8 mouse cellular contexts compared by ENCODE assay signal in genomic region chr12:84217111-84217507, GRCm38 (mm10). TPM values are rescaled to one million over a fixed set of nuclear protein-coding genes. Genes with fewer than 3 reads are reported as not detected.
DNase-seq lines count a peak whose midpoint lies in the region; ATAC-seq and TF ChIP-seq lines count a peak whose summit lies in the region.

No protein-coding gene starts in this region.

- peak overlapping the region; percentile 90 for H3K4me2 ChIP-seq in heart, postnatal 0 days (ENCODE audit: low read depth, low read length)
- H3K4me2 ChIP-seq in lung, embryonic 16.5 days (ENCODE audit: low read depth, low read length), result peak overlapping the region; percentile 68

- TF ChIP-seq CTCF in heart, postnatal 0 days (IDR thresholded peaks at IDR 0.05; ENCODE audit: low read depth), result no peak

- peaks cover 3% of the 10 kb centered on the region for H3K36me3 ChIP-seq in ES-E14 (ENCODE audit: control insufficient read depth, insufficient read depth, low read length, poor library complexity, severe bottlenecking)
- no peaks in the 10 kb centered on the region for H3K36me3 ChIP-seq in heart, postnatal 0 days (replicated peaks; ENCODE audit: control insufficient read depth, insufficient read depth, low read length)
- H3K36me3 ChIP-seq in lung, embryonic 16.5 days (ENCODE audit: control insufficient read depth, insufficient read depth, low read length), result no peaks in the 10 kb centered on the region

- H3K27me3 ChIP-seq in heart, postnatal 0 days (ENCODE audit: control insufficient read depth, insufficient read depth, low read length), result no peaks in the 10 kb centered on the region
- no peaks in the 10 kb centered on the region for H3K27me3 ChIP-seq in lung, embryonic 16.5 days (ENCODE audit: control insufficient read depth, insufficient read depth, low read depth, low read length)

- peak overlapping the region; percentile 71 to 93 for H3K4me3 ChIP-seq in ES-E14 (ENCODE audit: insufficient read depth in 1 of 2, low read depth in 1 of 2, low read length in 2 of 2, poor library complexity in 1 of 2, severe bottlenecking in 1 of 2)
- H3K4me3 ChIP-seq in heart, postnatal 0 days (ENCODE audit: low read depth, low read length), result peak overlapping the region; percentile 95
- H3K4me3 ChIP-seq in lung, embryonic 16.5 days (ENCODE audit: low read length), result peak overlapping the region; percentile 91

- H3K4me1 ChIP-seq in ES-E14 (ENCODE audit: control insufficient read depth in 2 of 2, insufficient read depth in 2 of 2, low read length in 2 of 2, poor library complexity in 1 of 2), result peaks cover 21 to 39% of the 10 kb centered on the region in 2 experiments
- peaks cover 32% of the 10 kb centered on the region for H3K4me1 ChIP-seq in heart, postnatal 0 days (ENCODE audit: control insufficient read depth, insufficient read depth)
- H3K4me1 ChIP-seq in lung, embryonic 16.5 days (replicated peaks; ENCODE audit: control insufficient read depth, insufficient read depth, low read length), result peaks cover 47% of the 10 kb centered on the region

- in situ Hi-C loops in ES-E14 (cut with MboI; ENCODE audit: low sequenced_read_pairs in 2 of 2, unreplicated experiment in 2 of 2), result no loop called here

- TF ChIP-seq EP300 in heart, postnatal 0 days (IDR thresholded peaks at IDR 0.05; ENCODE audit: low read depth), result no peak

- no peak for ATAC-seq in heart, postnatal 0 days (ENCODE audit: insufficient read depth, low read depth)
- peak; percentile 1; the same call in 1 of the 2 replicates for ATAC-seq in lung, embryonic 16.5 days (ENCODE audit: low read depth)

- no peak overlapping the region; the same call in 1 of the 2 replicates for H3K27ac ChIP-seq in ES-E14 (ENCODE audit: insufficient read depth, low read depth, low read length, poor library complexity, severe bottlenecking)
- H3K27ac ChIP-seq in heart, postnatal 0 days (ENCODE audit: low read depth), result peak overlapping the region; percentile 94
- peak overlapping the region; percentile 98 for H3K27ac ChIP-seq in lung, embryonic 16.5 days (ENCODE audit: low read length)

- DNase-seq in 3T3-L1 (ENCODE audit: low read depth, low spot score), result peak; percentile 65
- DNase-seq in ES-E14 (ENCODE audit: low read depth, low spot score), result no peak
- DNase-seq in heart, postnatal 0 days (ENCODE audit: low spot score), result no peak
- DNase-seq in right cerebral cortex, postnatal 36 days (ENCODE audit: low spot score in 2 of 2), result no peak
- DNase-seq in adrenal gland, adult 2 months, result no peak
- DNase-seq in urinary bladder, postnatal 10 days (ENCODE audit: low spot score), result no peak
- no peak for DNase-seq in urinary bladder, postnatal 25 days (ENCODE audit: low spot score)

- WGBS in heart, postnatal 0 days, result 38% methylated on average over 4 of the region's 4 CpGs
- 20% methylated on average over 4 of the region's 4 CpGs for WGBS in lung, embryonic 16.5 days

- no peak overlapping the region for H3K9ac ChIP-seq in ES-E14 (ENCODE audit: insufficient read depth, low read depth, low read length, poor library complexity, severe bottlenecking)
- peak overlapping the region; percentile 94; the same call in 1 of the 2 replicates for H3K9ac ChIP-seq in heart, postnatal 0 days (replicated peaks; ENCODE audit: low read depth, low read length)
- H3K9ac ChIP-seq in lung, embryonic 16.5 days (ENCODE audit: low read length), result peak overlapping the region; percentile 97

- H3K9me3 ChIP-seq in ES-E14 (ENCODE audit: control insufficient read depth, insufficient read depth, low read depth, low read length), result no peaks in the 10 kb centered on the region
- H3K9me3 ChIP-seq in heart, postnatal 0 days (replicated peaks; ENCODE audit: control insufficient read depth, low read length), result no peaks in the 10 kb centered on the region
- H3K9me3 ChIP-seq in lung, embryonic 16.5 days (ENCODE audit: control insufficient read depth, low read length), result no peaks in the 10 kb centered on the region

TF ChIP-seq in ES-E14, 5 proteins besides CTCF, POLR2A, EP300 and RAD21:
- TF ChIP-seq CHD2 (IDR thresholded peaks at IDR 0.05; ENCODE audit: low read depth, low read length) (no peak), ZC3H11A (IDR thresholded peaks at IDR 0.05; ENCODE audit: borderline replicate concordance, low read depth, low read length) (no peak), HCFC1 (IDR thresholded peaks at IDR 0.05; ENCODE audit: borderline replicate concordance, insufficient read depth, low read length) (no peak), ZNF384 (IDR thresholded peaks at IDR 0.05; ENCODE audit: low read depth, low read length) (no peak), MAFK (IDR thresholded peaks at IDR 0.05; ENCODE audit: insufficient read depth, low read depth, low read length) (no peak)

RNA-seq across cellular contexts. Expression of gene Elmsan1, which starts 1.6 kb away (rescaled TPM):
- total RNA-seq in ES-E14 (2012; rRNA removed), result 9.6 and 19.3 TPM in 2 replicates
- total RNA-seq in heart, postnatal 0 days (2014; rRNA removed; ENCODE audit: low replicate concordance), result 13.5 and 14.5 TPM in 2 replicates
- 3.5 and 3.6 TPM in 2 replicates for polyA plus RNA-seq in heart, postnatal 0 days (2015; fragmentation: Nextera tagmentation; extraction: Ambion mirVana)
- polyA plus RNA-seq in lung, embryonic 16.5 days (2015; fragmentation: Nextera tagmentation; extraction: Ambion mirVana), result 11.1 and 12.1 TPM in 2 replicates
- total RNA-seq in adrenal gland, adult 2 months (2021), result 10 to 100 TPM; 17.0 to 22.7 TPM
- polyA plus RNA-seq in adrenal gland, adult 2 months (2012; rRNA removed), result 14.4 and 20.4 TPM in 2 replicates
